Mouse (Mus musculus): ENCODE data around the gene 9630041A04Rik. TPM values are rescaled to one million over a fixed set of nuclear protein-coding genes. Genes with fewer than 3 reads are reported as not detected.

Gene 9630041A04Rik
- total and polyA plus RNA-seq, 2 experiments from 2014 or later, result 0.63 TPM; not detected in 1

- H3K4me1 ChIP-seq (ENCODE audit: insufficient read depth, low read length), result peaks cover 6% of the 10 kb centered on the region; the same call in 1 of the 2 replicates
- no peak for ATAC-seq (ENCODE audit: low FRiP score)
- 85% methylated on average over 9 of the region's 9 CpGs for WGBS
- H3K27me3 ChIP-seq (ENCODE audit: insufficient read depth, low read length), result no peaks in the 10 kb centered on the region
- DNase-seq (ENCODE audit: low spot score), result no peak
- H3K9ac ChIP-seq (replicated peaks; ENCODE audit: low read length, poor library complexity, severe bottlenecking), result no peak overlapping the region
- no peak overlapping the region for H3K4me2 ChIP-seq (ENCODE audit: low read depth, low read length, poor library complexity, severe bottlenecking)
- no peaks in the 10 kb centered on the region for H3K9me3 ChIP-seq (ENCODE audit: low read length)
- peaks cover 11% of the 10 kb centered on the region; the same call in 1 of the 2 replicates for H3K36me3 ChIP-seq (ENCODE audit: insufficient read depth, low read length)
- H3K27ac ChIP-seq (ENCODE audit: low read depth, low read length), result peak overlapping the region; percentile 57; the same call in 1 of the 2 replicates
- TF ChIP-seq CTCF (IDR thresholded peaks at IDR 0.05), result no peak
- no peak overlapping the region for H3K4me3 ChIP-seq (ENCODE audit: low read depth, low read length)
Measured at GRCm38 (mm10) chr9:101942058-101942669, 80.5 kb downstream of the 9630041A04Rik start.

GRCm38 (mm10) chr9:101945326-101945725 is 83.7 kb downstream of the 9630041A04Rik start:
- H3K27me3 ChIP-seq (ENCODE audit: insufficient read depth, low read length), result no peaks in the 10 kb centered on the region
- TF ChIP-seq CTCF (IDR thresholded peaks at IDR 0.05), result no peak
- H3K4me2 ChIP-seq (ENCODE audit: low read depth, low read length, poor library complexity, severe bottlenecking), result no peak overlapping the region
- H3K27ac ChIP-seq (ENCODE audit: low read depth, low read length), result no peak overlapping the region
- DNase-seq (ENCODE audit: low spot score) (no peak), ATAC-seq (ENCODE audit: low FRiP score) (no peak)
- H3K4me3 ChIP-seq (ENCODE audit: low read depth, low read length), result no peak overlapping the region
- no peak overlapping the region for H3K9ac ChIP-seq (replicated peaks; ENCODE audit: low read length, poor library complexity, severe bottlenecking)
- no peaks in the 10 kb centered on the region for H3K36me3 ChIP-seq (ENCODE audit: insufficient read depth, low read length)
- WGBS, result 58% methylated on average over 7 of the region's 7 CpGs
- peaks cover 6% of the 10 kb centered on the region; the same call in 1 of the 2 replicates for H3K4me1 ChIP-seq (ENCODE audit: insufficient read depth, low read length)
- H3K9me3 ChIP-seq (ENCODE audit: low read length), result no peaks in the 10 kb centered on the region

- no peak overlapping the region for H3K27ac ChIP-seq (ENCODE audit: low read depth, low read length)
- H3K27me3 ChIP-seq (ENCODE audit: insufficient read depth, low read length), result no peaks in the 10 kb centered on the region
- no peak overlapping the region for H3K4me2 ChIP-seq (ENCODE audit: low read depth, low read length, poor library complexity, severe bottlenecking)
- no peak for TF ChIP-seq CTCF (IDR thresholded peaks at IDR 0.05)
- WGBS, result 93% methylated on average over 4 of the region's 4 CpGs
- H3K36me3 ChIP-seq (ENCODE audit: insufficient read depth, low read length), result no peaks in the 10 kb centered on the region
- no peak overlapping the region for H3K4me3 ChIP-seq (ENCODE audit: low read depth, low read length)
- no peak overlapping the region for H3K9ac ChIP-seq (replicated peaks; ENCODE audit: low read length, poor library complexity, severe bottlenecking)
- DNase-seq (ENCODE audit: low spot score) (no peak), ATAC-seq (ENCODE audit: low FRiP score) (no peak)
- H3K9me3 ChIP-seq (ENCODE audit: low read length), result no peaks in the 10 kb centered on the region
- H3K4me1 ChIP-seq (ENCODE audit: insufficient read depth, low read length), result peaks cover 6% of the 10 kb centered on the region; the same call in 1 of the 2 replicates
Measured at GRCm38 (mm10) chr9:101945814-101946213, 84.2 kb downstream of the 9630041A04Rik start.

- Histone ChIP-seq H3K27ac (ENCODE audit: low read depth, low read length) (peak overlapping the region; percentile 3; the same call in 1 of the 2 replicates), H3K9me3 (ENCODE audit: low read length) (no peaks in the 10 kb centered on the region), H3K9ac (replicated peaks; ENCODE audit: low read length, poor library complexity, severe bottlenecking) (no peak overlapping the region), H3K4me3 (ENCODE audit: low read depth, low read length) (no peak overlapping the region), H3K36me3 (ENCODE audit: insufficient read depth, low read length) (no peaks in the 10 kb centered on the region), H3K27me3 (ENCODE audit: insufficient read depth, low read length) (no peaks in the 10 kb centered on the region), H3K4me2 (ENCODE audit: low read depth, low read length, poor library complexity, severe bottlenecking) (no peak overlapping the region), H3K4me1 (ENCODE audit: insufficient read depth, low read length) (no peaks in the 10 kb centered on the region)
- WGBS, result 13% methylated on average over 3 of the region's 3 CpGs
- ATAC-seq (ENCODE audit: low FRiP score) (no peak), DNase-seq (ENCODE audit: low spot score) (no peak)
- no peak for TF ChIP-seq CTCF (IDR thresholded peaks at IDR 0.05)
Measured at GRCm38 (mm10) chr9:101950101-101950500, 88.5 kb downstream of the 9630041A04Rik start.

- ATAC-seq (ENCODE audit: low FRiP score) (no peak), DNase-seq (ENCODE audit: low spot score) (no peak)
- H3K9me3 ChIP-seq (ENCODE audit: low read length), result no peaks in the 10 kb centered on the region
- TF ChIP-seq CTCF (IDR thresholded peaks at IDR 0.05), result no peak
- no peak overlapping the region for H3K4me3 ChIP-seq (ENCODE audit: low read depth, low read length)
- H3K9ac ChIP-seq (replicated peaks; ENCODE audit: low read length, poor library complexity, severe bottlenecking), result no peak overlapping the region
- H3K27ac ChIP-seq (ENCODE audit: low read depth, low read length), result no peak overlapping the region
- H3K36me3 ChIP-seq (ENCODE audit: insufficient read depth, low read length), result no peaks in the 10 kb centered on the region
- H3K4me1 ChIP-seq (ENCODE audit: insufficient read depth, low read length), result peaks cover 6% of the 10 kb centered on the region; the same call in 1 of the 2 replicates
- no peaks in the 10 kb centered on the region for H3K27me3 ChIP-seq (ENCODE audit: insufficient read depth, low read length)
- WGBS, result 53% methylated on average over 4 of the region's 4 CpGs
- no peak overlapping the region for H3K4me2 ChIP-seq (ENCODE audit: low read depth, low read length, poor library complexity, severe bottlenecking)
Measured at GRCm38 (mm10) chr9:101954529-101954928, 92.9 kb downstream of the 9630041A04Rik start.

GRCm38 (mm10) chr9:101956228-101956627 is 94.6 kb downstream of the 9630041A04Rik start:
- TF ChIP-seq CTCF (IDR thresholded peaks at IDR 0.05), result no peak
- peaks cover 6% of the 10 kb centered on the region; the same call in 1 of the 2 replicates for H3K4me1 ChIP-seq (ENCODE audit: insufficient read depth, low read length)
- no peak for DNase-seq (ENCODE audit: low spot score)

More at GRCm38 (mm10) chr9:101956228-101956627, 94.6 kb downstream of the 9630041A04Rik start:
- no peak overlapping the region for H3K9ac ChIP-seq (replicated peaks; ENCODE audit: low read length, poor library complexity, severe bottlenecking)
- no peaks in the 10 kb centered on the region for H3K27me3 ChIP-seq (ENCODE audit: insufficient read depth, low read length)
- ATAC-seq (ENCODE audit: low FRiP score), result no peak
- 0 out of 2 replicates have a peak overlapping the region, but pooled peaks have one; percentile 18 for H3K27ac ChIP-seq (ENCODE audit: low read depth, low read length)
- H3K9me3 ChIP-seq (ENCODE audit: low read length), result no peaks in the 10 kb centered on the region
- no peaks in the 10 kb centered on the region for H3K36me3 ChIP-seq (ENCODE audit: insufficient read depth, low read length)
- H3K4me3 ChIP-seq (ENCODE audit: low read depth, low read length), result no peak overlapping the region
- 32% methylated on average over 4 of the region's 4 CpGs for WGBS
- no peak overlapping the region for H3K4me2 ChIP-seq (ENCODE audit: low read depth, low read length, poor library complexity, severe bottlenecking)
